Mouse (Mus musculus): ENCODE measurements around the gene Ppp1r1c.

GRCm38 (mm10) chr2:79704773-79705172 lies 2.8 kb upstream of the Ppp1r1c start:
- TF ChIP-seq CTCF (IDR thresholded peaks at IDR 0.05; ENCODE audit: borderline replicate concordance, control insufficient read depth, extremely low read depth, insufficient read depth, low read length, poor library complexity) (no peak), POLR2A (IDR thresholded peaks at IDR 0.05; ENCODE audit: control insufficient read depth, extremely low read depth, insufficient read depth, low read length, poor library complexity) (no peak)

All from thymus, adult 2 months (tissue).